Mouse (Mus musculus) testis, adult 2 months (tissue): ENCODE results near the gene Nploc4.

ENCODE experiments used
- CTCF ChIP-seq: fragments of 200-500 bp; IDR thresholded peaks from 2 replicates; pipeline ENCODE4 v1.5.1; 2012; ENCODE audit warnings: low read depth, mild to moderate bottlenecking, inconsistent platforms, low read length, moderate library complexity; ENCODE audit not compliant: control insufficient read depth, insufficient read depth, insufficient replicate concordance
- POLR2A ChIP-seq: fragments of 200-500 bp; IDR thresholded peaks from 2 replicates; pipeline ENCODE4 v1.6.1; 2012; ENCODE audit warnings: low read depth, mild to moderate bottlenecking, inconsistent platforms, low read length, moderate library complexity; ENCODE audit not compliant: control insufficient read depth

DNA sequence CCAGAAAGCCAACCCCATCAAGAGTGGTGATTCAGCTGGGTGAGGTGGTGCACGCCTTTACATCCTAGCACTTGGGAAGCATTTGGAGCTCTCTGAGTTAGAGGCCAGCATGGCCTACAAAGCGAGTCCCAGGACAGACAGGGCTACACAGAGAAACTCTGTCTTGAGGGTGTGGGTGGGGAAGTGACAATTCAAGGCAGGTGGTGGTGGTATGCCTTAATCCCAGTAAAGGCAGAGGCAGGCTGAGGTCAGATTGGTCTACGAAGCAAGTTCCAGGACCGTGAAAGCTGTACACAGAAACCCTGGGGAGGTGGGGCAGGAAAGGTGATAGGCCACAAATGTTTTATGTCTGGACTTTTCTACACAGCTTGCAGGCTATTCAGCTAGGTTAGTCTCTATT is 17.5 kb upstream of the Nploc4 start:
- TF ChIP-seq POLR2A (no peak), CTCF (no peak)
